Mouse (Mus musculus): ENCODE results near the gene Terf2ip. TPM values are rescaled to one million over a fixed set of nuclear protein-coding genes. Genes with fewer than 3 reads are reported as not detected.

The Terf2ip gene
- polyA plus RNA-seq, 1 experiment from 2014 or later = 27.9 TPM

DNA sequence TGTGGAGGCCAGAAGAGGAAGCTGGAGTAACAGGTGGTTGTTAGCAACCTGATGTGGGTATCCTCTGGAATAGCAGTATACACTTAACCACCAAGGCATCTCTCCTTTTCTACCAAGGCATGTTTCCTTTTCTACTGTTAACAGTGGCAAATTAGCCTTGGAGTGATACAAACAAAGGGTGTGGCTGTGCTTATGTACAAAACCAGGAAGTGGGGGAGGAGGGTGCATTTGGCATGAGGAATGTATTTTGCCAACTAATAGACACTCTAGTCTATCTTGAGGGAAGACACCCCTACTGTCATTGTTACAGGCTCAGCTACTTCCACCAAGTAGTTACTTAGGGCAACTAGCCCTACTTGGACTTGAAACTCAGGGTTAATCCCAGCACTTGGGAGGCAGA lies 6.4 kb upstream of the Terf2ip start:
- no peak overlapping the region for H3K4me2 ChIP-seq (replicated peaks; ENCODE audit: low read depth, low read length)
- no peaks in the 10 kb centered on the region for H3K4me1 ChIP-seq (ENCODE audit: insufficient read depth, low read length)
- no peak overlapping the region for H3K9ac ChIP-seq (replicated peaks; ENCODE audit: low read length)
- peaks cover 56% of the 10 kb centered on the region for H3K36me3 ChIP-seq (ENCODE audit: insufficient read depth, low read length)
- H3K9me3 ChIP-seq (ENCODE audit: low read length) = no peaks in the 10 kb centered on the region
- no peak overlapping the region for H3K4me3 ChIP-seq (ENCODE audit: low read length)
- H3K27ac ChIP-seq (ENCODE audit: low read length) = no peak overlapping the region
- no peak for ATAC-seq (ENCODE audit: low FRiP score, low TSS enrichment)
- H3K27me3 ChIP-seq (ENCODE audit: insufficient read depth, low read length) = no peaks in the 10 kb centered on the region

GRCm38 (mm10) chr8:112005601-112006000 lies 5.6 kb upstream of the Terf2ip start:
- no peaks in the 10 kb centered on the region for H3K27me3 ChIP-seq (ENCODE audit: insufficient read depth, low read length)
- H3K4me1 ChIP-seq (ENCODE audit: insufficient read depth, low read length) = peaks cover 6% of the 10 kb centered on the region
- no peak overlapping the region for H3K9ac ChIP-seq (replicated peaks; ENCODE audit: low read length)
- no peak overlapping the region for H3K4me3 ChIP-seq (ENCODE audit: low read length)
- no peak overlapping the region for H3K4me2 ChIP-seq (replicated peaks; ENCODE audit: low read depth, low read length)
- H3K36me3 ChIP-seq (ENCODE audit: insufficient read depth, low read length) = peaks cover 48% of the 10 kb centered on the region
- ATAC-seq (ENCODE audit: low FRiP score, low TSS enrichment) = no peak
- H3K27ac ChIP-seq (ENCODE audit: low read length) = no peak overlapping the region
- WGBS = 92% methylated on average over 6 of the region's 6 CpGs
- no peaks in the 10 kb centered on the region for H3K9me3 ChIP-seq (ENCODE audit: low read length)

DNA sequence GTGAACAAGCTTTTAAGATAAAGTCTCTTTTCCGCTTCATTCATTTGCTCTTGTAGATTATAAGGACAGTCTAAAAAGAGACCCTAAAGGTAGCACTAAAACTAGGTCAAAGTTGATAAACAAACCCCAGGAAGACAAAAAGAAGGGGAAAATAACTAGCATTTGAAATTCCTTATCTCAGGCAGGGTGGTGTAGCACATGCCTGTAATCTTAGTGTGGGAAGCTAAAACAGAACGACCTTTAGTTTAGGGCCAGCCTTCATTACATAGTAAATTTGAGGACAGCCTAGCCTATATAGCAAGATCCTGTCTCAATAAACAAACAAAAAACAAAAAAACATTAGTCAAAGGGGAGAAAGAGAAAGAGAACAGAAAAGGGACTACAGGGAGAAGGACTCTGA lies 3.5 kb upstream of the Terf2ip start:
- peaks cover 10% of the 10 kb centered on the region for H3K4me1 ChIP-seq (ENCODE audit: insufficient read depth, low read length)
- H3K9ac ChIP-seq (replicated peaks; ENCODE audit: low read length) = no peak overlapping the region
- WGBS = 93% methylated on average over 2 of the region's 2 CpGs
- no peaks in the 10 kb centered on the region for H3K9me3 ChIP-seq (ENCODE audit: low read length)
- H3K4me3 ChIP-seq (ENCODE audit: low read length) = no peak overlapping the region
- no peaks in the 10 kb centered on the region for H3K27me3 ChIP-seq (ENCODE audit: insufficient read depth, low read length)
- no peak overlapping the region for H3K27ac ChIP-seq (ENCODE audit: low read length)
- peaks cover 27% of the 10 kb centered on the region for H3K36me3 ChIP-seq (ENCODE audit: insufficient read depth, low read length)
- no peak overlapping the region for H3K4me2 ChIP-seq (replicated peaks; ENCODE audit: low read depth, low read length)
- ATAC-seq (ENCODE audit: low FRiP score, low TSS enrichment) = no peak

DNA sequence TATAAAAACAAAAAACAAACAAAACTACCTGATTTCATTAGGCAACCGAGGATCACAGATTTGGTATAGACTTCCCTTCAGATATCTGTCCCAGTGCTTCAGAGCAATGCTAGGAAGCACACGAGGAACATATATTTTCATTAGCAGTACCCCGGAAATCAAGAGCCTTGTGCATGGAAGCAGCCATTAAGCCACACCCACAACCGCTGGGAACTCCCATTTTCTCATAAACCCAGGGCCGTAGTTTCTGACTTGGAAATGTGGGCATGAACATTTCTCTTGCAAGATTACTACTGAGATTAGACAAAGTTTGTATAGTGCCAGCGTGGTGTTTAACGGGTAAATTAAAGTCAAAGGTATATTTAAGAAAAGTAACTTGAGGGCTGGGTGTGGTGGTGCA lies 1.6 kb upstream of the Terf2ip start:
- H3K9ac ChIP-seq (replicated peaks; ENCODE audit: low read length) = no peak overlapping the region
- no peak overlapping the region for H3K4me3 ChIP-seq (ENCODE audit: low read length)
- no peak overlapping the region for H3K27ac ChIP-seq (ENCODE audit: low read length)
- no peaks in the 10 kb centered on the region for H3K9me3 ChIP-seq (ENCODE audit: low read length)
- peaks cover 11% of the 10 kb centered on the region for H3K36me3 ChIP-seq (ENCODE audit: insufficient read depth, low read length)
- no peaks in the 10 kb centered on the region for H3K27me3 ChIP-seq (ENCODE audit: insufficient read depth, low read length)
- WGBS = 87% methylated on average over 7 of the region's 7 CpGs
- peaks cover 16% of the 10 kb centered on the region for H3K4me1 ChIP-seq (ENCODE audit: insufficient read depth, low read length)
- no peak overlapping the region for H3K4me2 ChIP-seq (replicated peaks; ENCODE audit: low read depth, low read length)
- ATAC-seq (ENCODE audit: low FRiP score, low TSS enrichment) = no peak

GRCm38 (mm10) chr8:112011816-112012242 lies 631 bp downstream of the Terf2ip start:
- H3K4me1 ChIP-seq (ENCODE audit: insufficient read depth, low read length) = peaks cover 16% of the 10 kb centered on the region
- H3K27ac ChIP-seq (ENCODE audit: low read length) = peak overlapping the region; percentile 84
- peak overlapping the region; percentile 66 for H3K4me2 ChIP-seq (replicated peaks; ENCODE audit: low read depth, low read length)
- peak overlapping the region; percentile 92 for H3K9ac ChIP-seq (replicated peaks; ENCODE audit: low read length)
- H3K36me3 ChIP-seq (ENCODE audit: insufficient read depth, low read length) = 0 out of 2 replicates have a peak, but pooled peaks cover 5% of the 10 kb centered on the region
- H3K4me3 ChIP-seq (ENCODE audit: low read length) = peak overlapping the region; percentile 99
- H3K27me3 ChIP-seq (ENCODE audit: insufficient read depth, low read length) = no peaks in the 10 kb centered on the region
- under 1% methylated on average over 40 of the region's 40 CpGs for WGBS
- no peaks in the 10 kb centered on the region for H3K9me3 ChIP-seq (ENCODE audit: low read length)
- ATAC-seq (ENCODE audit: low FRiP score, low TSS enrichment) = no peak; the same call in none of the 2 replicates

DNA sequence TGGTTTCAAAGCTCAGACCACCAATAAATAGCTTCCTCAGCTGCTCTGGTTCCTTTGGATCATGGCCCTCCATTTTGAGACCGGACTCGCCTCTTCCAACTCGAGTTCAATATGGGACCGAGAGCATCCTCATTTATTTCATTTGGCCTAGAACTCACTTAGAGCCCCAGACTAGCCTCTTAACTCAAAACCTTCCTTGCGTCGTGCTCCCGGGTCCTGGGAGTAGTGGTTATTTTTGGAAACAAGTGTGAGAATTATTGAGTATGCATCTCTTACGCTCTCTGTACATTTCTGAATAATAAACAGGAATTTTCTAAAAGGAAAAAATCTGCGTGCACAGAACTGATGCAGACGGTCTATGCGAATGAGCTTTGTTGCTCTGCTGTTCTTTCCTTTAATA lies 3.7 kb downstream of the Terf2ip start, which contains the start of gene Gm6793:
Gene Gm6793 (minus strand): TSS at position 101 of the 400 bp plus-strand sequence.
- Histone ChIP-seq H3K4me3 (ENCODE audit: low read length) (no peak within 1 kb of the TSS), H3K27me3 (ENCODE audit: insufficient read depth, low read length) (no peaks in the 10 kb centered on the region), H3K27ac (ENCODE audit: low read length) (no peak within 1 kb of the TSS), H3K9ac (replicated peaks; ENCODE audit: low read length) (no peak within 1 kb of the TSS), H3K4me2 (replicated peaks; ENCODE audit: low read depth, low read length) (no peak within 1 kb of the TSS), H3K9me3 (ENCODE audit: low read length) (no peaks in the 10 kb centered on the region), H3K4me1 (ENCODE audit: insufficient read depth, low read length) (peaks cover 16% of the 10 kb centered on the region), H3K36me3 (ENCODE audit: insufficient read depth, low read length) (peaks cover 26% of the 10 kb centered on the region)
- ATAC-seq (ENCODE audit: low FRiP score, low TSS enrichment) = no peak
- 96% methylated on average over 11 of the region's 11 CpGs for WGBS

GRCm38 (mm10) chr8:112029455-112029854 lies 18.3 kb downstream of the Terf2ip start:
- H3K4me1 ChIP-seq (ENCODE audit: insufficient read depth, low read length) = no peaks in the 10 kb centered on the region
- H3K9me3 ChIP-seq (ENCODE audit: low read length) = no peaks in the 10 kb centered on the region
- H3K4me3 ChIP-seq (ENCODE audit: low read length) = no peak overlapping the region
- 82% methylated on average over 7 of the region's 7 CpGs for WGBS
- no peak for ATAC-seq (ENCODE audit: low FRiP score, low TSS enrichment)
- H3K27ac ChIP-seq (ENCODE audit: low read length) = no peak overlapping the region
- no peak overlapping the region for H3K9ac ChIP-seq (replicated peaks; ENCODE audit: low read length)
- H3K27me3 ChIP-seq (ENCODE audit: insufficient read depth, low read length) = no peaks in the 10 kb centered on the region
- H3K36me3 ChIP-seq (ENCODE audit: insufficient read depth, low read length) = no peaks in the 10 kb centered on the region
- no peak overlapping the region for H3K4me2 ChIP-seq (replicated peaks; ENCODE audit: low read depth, low read length)

DNA sequence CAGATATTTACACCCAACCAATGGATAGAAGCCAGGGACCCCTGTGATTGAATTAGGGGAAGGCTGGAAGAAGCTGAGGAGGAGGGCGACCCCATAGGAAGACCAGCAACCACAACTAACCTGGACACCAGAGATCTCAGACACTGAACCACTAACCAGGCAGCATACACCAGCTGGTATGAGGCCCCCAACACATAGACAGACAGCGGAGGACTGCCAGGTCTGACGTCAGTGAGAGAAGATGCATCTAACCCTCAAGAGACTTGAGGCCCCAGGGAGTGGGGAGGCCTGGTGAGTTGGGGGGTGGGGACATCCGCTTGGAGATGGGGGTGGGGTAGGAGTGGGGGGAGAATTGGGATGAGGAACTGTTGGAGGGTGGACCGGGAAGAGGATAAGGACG lies 19.5 kb downstream of the Terf2ip start:
- Histone ChIP-seq H3K4me3 (ENCODE audit: low read length) (no peak overlapping the region), H3K27ac (ENCODE audit: low read length) (no peak overlapping the region), H3K4me2 (replicated peaks; ENCODE audit: low read depth, low read length) (no peak overlapping the region), H3K36me3 (ENCODE audit: insufficient read depth, low read length) (no peaks in the 10 kb centered on the region), H3K9me3 (ENCODE audit: low read length) (no peaks in the 10 kb centered on the region), H3K27me3 (ENCODE audit: insufficient read depth, low read length) (no peaks in the 10 kb centered on the region), H3K9ac (replicated peaks; ENCODE audit: low read length) (no peak overlapping the region), H3K4me1 (ENCODE audit: insufficient read depth, low read length) (no peaks in the 10 kb centered on the region)
- 68% methylated on average over 6 of the region's 6 CpGs for WGBS
- no peak for ATAC-seq (ENCODE audit: low FRiP score, low TSS enrichment)

DNA sequence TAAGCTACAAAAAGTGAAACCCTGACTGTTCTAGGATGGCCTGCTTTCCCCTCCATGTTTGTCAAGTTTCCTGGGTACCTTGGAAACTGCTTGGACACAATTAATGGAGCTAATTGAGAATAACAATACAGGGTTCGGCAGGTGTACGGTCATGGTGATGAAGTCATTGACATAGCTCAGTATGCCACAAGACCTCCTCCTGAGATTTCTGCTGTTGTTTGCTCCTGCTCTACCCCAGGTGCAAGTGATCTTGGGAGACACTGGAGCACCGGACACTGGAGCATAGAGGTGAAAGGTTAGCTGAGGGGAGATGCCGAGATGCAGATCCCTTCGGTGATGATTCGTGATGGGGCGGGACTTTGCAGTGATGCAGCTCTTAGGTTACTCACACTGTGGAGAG lies 21.9 kb downstream of the Terf2ip start:
- Histone ChIP-seq H3K36me3 (ENCODE audit: insufficient read depth, low read length) (no peaks in the 10 kb centered on the region), H3K4me2 (replicated peaks; ENCODE audit: low read depth, low read length) (no peak overlapping the region), H3K27me3 (ENCODE audit: insufficient read depth, low read length) (no peaks in the 10 kb centered on the region), H3K4me1 (ENCODE audit: insufficient read depth, low read length) (no peaks in the 10 kb centered on the region), H3K9ac (replicated peaks; ENCODE audit: low read length) (no peak overlapping the region), H3K27ac (ENCODE audit: low read length) (no peak overlapping the region), H3K4me3 (ENCODE audit: low read length) (no peak overlapping the region), H3K9me3 (ENCODE audit: low read length) (no peaks in the 10 kb centered on the region)
- 51% methylated on average over 7 of the region's 7 CpGs for WGBS
- no peak for ATAC-seq (ENCODE audit: low FRiP score, low TSS enrichment)

GRCm38 (mm10) chr8:112034603-112035002 lies 23.4 kb downstream of the Terf2ip start:
- Histone ChIP-seq H3K36me3 (ENCODE audit: insufficient read depth, low read length) (no peaks in the 10 kb centered on the region), H3K4me2 (replicated peaks; ENCODE audit: low read depth, low read length) (no peak overlapping the region), H3K9ac (replicated peaks; ENCODE audit: low read length) (no peak overlapping the region), H3K9me3 (ENCODE audit: low read length) (no peaks in the 10 kb centered on the region), H3K27me3 (ENCODE audit: insufficient read depth, low read length) (no peaks in the 10 kb centered on the region), H3K27ac (ENCODE audit: low read length) (no peak overlapping the region), H3K4me1 (ENCODE audit: insufficient read depth, low read length) (no peaks in the 10 kb centered on the region), H3K4me3 (ENCODE audit: low read length) (no peak overlapping the region)
- peak; percentile 33; the same call in 1 of the 2 replicates for ATAC-seq (ENCODE audit: low FRiP score, low TSS enrichment)
- 7% methylated on average over 8 of the region's 8 CpGs for WGBS
